Mouse (Mus musculus): ENCODE measurements around the gene Xpnpep2. TPM values are rescaled to one million over a fixed set of nuclear protein-coding genes. Genes with fewer than 3 reads are reported as not detected.

Xpnpep2 gene
- total and polyA plus RNA-seq, 2 experiments from 2014 or later = 0.79 to 3.3 TPM

DNA sequence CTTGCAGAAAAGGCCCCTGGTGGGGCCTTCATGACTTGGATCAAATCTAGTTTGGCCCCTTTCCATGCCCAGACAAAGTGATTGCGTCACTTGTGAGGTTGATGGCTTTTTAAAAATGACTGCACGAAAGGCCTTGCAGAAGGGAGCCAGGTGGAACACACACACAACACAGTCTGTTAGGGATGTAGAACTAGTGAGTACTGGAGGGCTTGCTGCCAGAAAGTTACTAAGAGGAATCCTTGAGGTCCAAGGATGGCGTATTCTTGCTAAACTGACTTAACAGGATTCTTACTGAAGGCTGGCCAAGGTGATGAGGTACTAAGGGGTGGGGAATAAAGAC is 761 bp downstream of the Xpnpep2 start:
- H3K4me1 ChIP-seq (ENCODE audit: insufficient read depth, low read length) = no peaks in the 10 kb centered on the region
- no peaks in the 10 kb centered on the region for H3K27me3 ChIP-seq (ENCODE audit: insufficient read depth, low read length)
- no peak overlapping the region for H3K9ac ChIP-seq (replicated peaks; ENCODE audit: low read length, poor library complexity, severe bottlenecking)
- no peak for DNase-seq (ENCODE audit: low spot score)
- no peak for TF ChIP-seq CTCF (IDR thresholded peaks at IDR 0.05)
- WGBS = 83% methylated on average over 3 of the region's 3 CpGs
- no peak overlapping the region for H3K27ac ChIP-seq (ENCODE audit: low read depth, low read length)
- no peak overlapping the region for H3K4me2 ChIP-seq (ENCODE audit: low read depth, low read length, poor library complexity, severe bottlenecking)
- no peaks in the 10 kb centered on the region for H3K9me3 ChIP-seq (ENCODE audit: low read length)
- no peaks in the 10 kb centered on the region for H3K36me3 ChIP-seq (ENCODE audit: insufficient read depth, low read length)
- ATAC-seq (ENCODE audit: low FRiP score) = no peak
- H3K4me3 ChIP-seq (ENCODE audit: low read depth, low read length) = no peak overlapping the region

DNA sequence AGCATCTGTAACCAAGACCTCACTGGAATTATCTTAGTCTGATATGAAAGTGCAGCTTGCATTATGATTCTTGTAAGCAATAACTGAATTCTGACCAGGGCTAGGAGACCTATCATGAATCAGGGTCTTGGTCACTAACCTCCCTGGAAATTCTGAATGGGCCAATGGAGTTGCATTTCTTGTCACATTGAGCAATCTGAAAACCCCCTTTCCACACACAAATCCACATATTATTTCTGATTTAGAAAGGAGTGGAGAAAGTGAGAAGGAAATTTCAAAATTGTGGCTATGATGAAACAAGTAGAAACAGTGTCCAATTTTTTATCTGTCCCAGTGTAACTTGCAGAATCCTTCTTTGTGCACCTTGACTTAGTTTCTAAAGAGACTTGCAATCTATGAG is 10.8 kb downstream of the Xpnpep2 start:
- Histone ChIP-seq H3K4me3 (ENCODE audit: low read depth, low read length) (no peak overlapping the region), H3K36me3 (ENCODE audit: insufficient read depth, low read length) (no peaks in the 10 kb centered on the region), H3K9me3 (ENCODE audit: low read length) (no peaks in the 10 kb centered on the region), H3K27ac (ENCODE audit: low read depth, low read length) (no peak overlapping the region), H3K4me2 (ENCODE audit: low read depth, low read length, poor library complexity, severe bottlenecking) (no peak overlapping the region), H3K9ac (replicated peaks; ENCODE audit: low read length, poor library complexity, severe bottlenecking) (no peak overlapping the region), H3K4me1 (ENCODE audit: insufficient read depth, low read length) (no peaks in the 10 kb centered on the region), H3K27me3 (ENCODE audit: insufficient read depth, low read length) (no peaks in the 10 kb centered on the region)
- ATAC-seq (ENCODE audit: low FRiP score) (no peak), DNase-seq (ENCODE audit: low spot score) (no peak)
- TF ChIP-seq CTCF (IDR thresholded peaks at IDR 0.05) = no peak

- no peaks in the 10 kb centered on the region for H3K4me1 ChIP-seq (ENCODE audit: insufficient read depth, low read length)
- H3K36me3 ChIP-seq (ENCODE audit: insufficient read depth, low read length) = no peaks in the 10 kb centered on the region
- no peak for ATAC-seq (ENCODE audit: low FRiP score)
- DNase-seq (ENCODE audit: low spot score) = peak; percentile 35
- no peaks in the 10 kb centered on the region for H3K27me3 ChIP-seq (ENCODE audit: insufficient read depth, low read length)
- 32% methylated on average over 17 of the region's 17 CpGs for WGBS
- H3K9ac ChIP-seq (replicated peaks; ENCODE audit: low read length, poor library complexity, severe bottlenecking) = no peak overlapping the region
- no peak overlapping the region for H3K4me3 ChIP-seq (ENCODE audit: low read depth, low read length)
- H3K9me3 ChIP-seq (ENCODE audit: low read length) = no peaks in the 10 kb centered on the region
- no peak overlapping the region for H3K27ac ChIP-seq (ENCODE audit: low read depth, low read length)
- H3K4me2 ChIP-seq (ENCODE audit: low read depth, low read length, poor library complexity, severe bottlenecking) = no peak overlapping the region
- TF ChIP-seq CTCF (IDR thresholded peaks at IDR 0.05) = peak; percentile 63
These were observed 15.9 kb downstream of the Xpnpep2 start for GRCm38 (mm10) chrX:48124132-48125071.

DNA sequence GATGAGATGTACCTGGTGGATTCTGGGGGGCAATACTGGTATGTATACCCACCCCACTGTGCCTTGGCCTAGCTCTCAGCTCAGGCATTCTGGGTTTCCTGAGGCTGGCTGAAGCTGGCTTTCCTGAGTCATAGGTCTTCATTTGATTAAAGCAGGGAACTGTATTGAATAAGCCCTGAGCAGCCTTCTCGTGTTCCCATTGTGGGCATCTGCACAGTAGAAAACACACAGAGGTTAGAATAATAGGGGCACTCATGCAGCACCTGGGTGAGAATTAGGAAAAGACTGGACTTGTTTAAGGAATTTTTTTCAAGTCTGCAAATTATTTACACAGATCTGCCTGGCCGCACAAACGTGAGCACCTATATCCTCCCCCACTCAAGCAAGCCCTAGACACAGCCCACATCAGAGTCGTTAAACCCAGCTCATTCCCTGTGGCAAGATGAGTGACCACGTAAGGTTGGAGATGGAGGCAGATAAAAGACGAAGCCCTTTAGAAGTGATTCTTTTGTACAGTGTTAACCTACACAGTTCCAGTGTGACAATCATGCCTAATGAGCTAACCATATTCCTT is 18.5 kb downstream of the Xpnpep2 start:
- no peaks in the 10 kb centered on the region for H3K9me3 ChIP-seq (ENCODE audit: low read length)
- no peaks in the 10 kb centered on the region for H3K27me3 ChIP-seq (ENCODE audit: insufficient read depth, low read length)
- no peak overlapping the region for H3K4me3 ChIP-seq (ENCODE audit: low read depth, low read length)
- H3K27ac ChIP-seq (ENCODE audit: low read depth, low read length) = no peak overlapping the region
- WGBS = 66% methylated on average over 6 of the region's 6 CpGs
- H3K4me1 ChIP-seq (ENCODE audit: insufficient read depth, low read length) = no peaks in the 10 kb centered on the region
- ATAC-seq (ENCODE audit: low FRiP score) (no peak), DNase-seq (ENCODE audit: low spot score) (no peak)
- no peaks in the 10 kb centered on the region for H3K36me3 ChIP-seq (ENCODE audit: insufficient read depth, low read length)
- no peak overlapping the region for H3K4me2 ChIP-seq (ENCODE audit: low read depth, low read length, poor library complexity, severe bottlenecking)
- H3K9ac ChIP-seq (replicated peaks; ENCODE audit: low read length, poor library complexity, severe bottlenecking) = no peak overlapping the region
- TF ChIP-seq CTCF (IDR thresholded peaks at IDR 0.05) = no peak

GRCm38 (mm10) chrX:48127502-48128218 is 19.1 kb downstream of the Xpnpep2 start:
- H3K36me3 ChIP-seq (ENCODE audit: insufficient read depth, low read length) = no peaks in the 10 kb centered on the region
- DNase-seq (ENCODE audit: low spot score) = no peak
- H3K9me3 ChIP-seq (ENCODE audit: low read length) = no peaks in the 10 kb centered on the region
- TF ChIP-seq CTCF (IDR thresholded peaks at IDR 0.05) = peak; percentile 30
- H3K4me3 ChIP-seq (ENCODE audit: low read depth, low read length) = no peak overlapping the region
- no peaks in the 10 kb centered on the region for H3K4me1 ChIP-seq (ENCODE audit: insufficient read depth, low read length)
- 82% methylated on average over 6 of the region's 6 CpGs for WGBS
- H3K4me2 ChIP-seq (ENCODE audit: low read depth, low read length, poor library complexity, severe bottlenecking) = no peak overlapping the region
- ATAC-seq (ENCODE audit: low FRiP score) = no peak
- H3K27me3 ChIP-seq (ENCODE audit: insufficient read depth, low read length) = no peaks in the 10 kb centered on the region
- no peak overlapping the region for H3K27ac ChIP-seq (ENCODE audit: low read depth, low read length)
- H3K9ac ChIP-seq (replicated peaks; ENCODE audit: low read length, poor library complexity, severe bottlenecking) = no peak overlapping the region

GRCm38 (mm10) chrX:48129167-48129566 is 20.6 kb downstream of the Xpnpep2 start:
- no peaks in the 10 kb centered on the region for H3K36me3 ChIP-seq (ENCODE audit: insufficient read depth, low read length)
- H3K4me1 ChIP-seq (ENCODE audit: insufficient read depth, low read length) = no peaks in the 10 kb centered on the region
- DNase-seq (ENCODE audit: low spot score) (no peak), ATAC-seq (ENCODE audit: low FRiP score) (no peak)
- H3K27me3 ChIP-seq (ENCODE audit: insufficient read depth, low read length) = no peaks in the 10 kb centered on the region
- H3K27ac ChIP-seq (ENCODE audit: low read depth, low read length) = no peak overlapping the region
- no peak overlapping the region for H3K4me3 ChIP-seq (ENCODE audit: low read depth, low read length)
- 73% methylated on average over 1 of the region's 1 CpGs for WGBS
- TF ChIP-seq CTCF (IDR thresholded peaks at IDR 0.05) = no peak
- H3K4me2 ChIP-seq (ENCODE audit: low read depth, low read length, poor library complexity, severe bottlenecking) = no peak overlapping the region
- no peak overlapping the region for H3K9ac ChIP-seq (replicated peaks; ENCODE audit: low read length, poor library complexity, severe bottlenecking)
- H3K9me3 ChIP-seq (ENCODE audit: low read length) = no peaks in the 10 kb centered on the region
